Mouse (Mus musculus): ENCODE results near the gene Vsig1. TPM values are rescaled to one million over a fixed set of nuclear protein-coding genes. Genes with fewer than 3 reads are reported as not detected.

Vsig1 gene
- 46.8 and 67.5 TPM in 2 replicates for polyA plus RNA-seq (2015; fragmentation: Nextera tagmentation; extraction: Ambion mirVana)

DNA sequence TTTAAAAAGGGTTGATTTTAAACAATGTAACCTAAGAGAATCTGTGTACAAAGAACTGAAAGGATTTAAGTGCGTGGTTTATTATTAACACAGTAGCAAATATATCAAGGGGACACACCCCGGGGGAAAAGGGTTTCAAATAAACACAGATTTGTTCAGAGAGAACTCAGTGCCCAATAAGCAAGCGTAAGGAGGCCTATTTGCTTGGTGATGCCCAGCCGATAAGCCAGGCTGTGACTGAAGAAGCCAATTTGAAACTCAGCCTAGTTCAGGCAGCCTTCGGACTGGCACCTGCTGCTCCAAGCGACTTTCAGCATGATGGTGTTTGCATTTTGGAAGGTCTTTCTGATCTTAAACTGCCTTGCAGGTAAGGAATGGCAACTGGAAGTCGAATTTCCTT is at the start of gene Vsig1:
Vsig1 (plus strand) TSS at position 249 of the 400 bp plus-strand sequence.
- Histone ChIP-seq H3K4me1 (ENCODE audit: control insufficient read depth, insufficient read depth, low read length) (no peaks in the 10 kb centered on the region), H3K4me3 (replicated peaks; ENCODE audit: low read length) (peak within 1 kb of the TSS; percentile 13; the same call in 1 of the 2 replicates), H3K4me2 (ENCODE audit: low read depth, low read length) (no peak within 1 kb of the TSS), H3K9ac (ENCODE audit: low read length) (no peak within 1 kb of the TSS), H3K36me3 (ENCODE audit: control insufficient read depth, insufficient read depth, low read length) (no peaks in the 10 kb centered on the region), H3K27me3 (ENCODE audit: control insufficient read depth, insufficient read depth, low read length) (peaks cover 9% of the 10 kb centered on the region; the same call in 1 of the 2 replicates), H3K9me3 (replicated peaks; ENCODE audit: control insufficient read depth, low read length) (no peaks in the 10 kb centered on the region), H3K27ac (ENCODE audit: low read length) (no peak within 1 kb of the TSS)
- ATAC-seq (ENCODE audit: insufficient read depth, low FRiP score): peak; percentile 85; the same call in 1 of the 2 replicates
- WGBS: 43% methylated on average over 7 of the region's 7 CpGs

DNA sequence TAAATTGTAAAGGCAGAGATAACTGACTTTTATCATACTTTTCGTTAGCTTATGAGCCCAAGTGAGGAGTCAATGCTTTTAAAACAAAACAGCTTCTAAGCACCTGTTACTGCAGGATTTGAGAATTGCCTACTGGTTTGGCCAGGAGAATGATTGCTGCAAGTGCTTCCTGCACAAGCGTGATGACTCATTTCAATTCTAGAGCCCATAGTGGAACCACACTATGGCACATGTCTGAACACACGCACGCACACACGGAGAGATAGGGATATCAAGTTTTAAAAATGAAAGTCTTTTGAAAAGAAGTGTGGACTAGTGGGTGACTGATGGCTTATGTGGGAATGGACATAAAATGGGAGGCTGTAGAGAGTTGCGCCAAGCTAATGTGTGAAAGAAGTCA is 44.6 kb upstream of the Vsig1 start:
- Histone ChIP-seq H3K4me1 (ENCODE audit: control insufficient read depth, insufficient read depth, low read length) (no peaks in the 10 kb centered on the region), H3K27me3 (ENCODE audit: control insufficient read depth, insufficient read depth, low read length) (no peaks in the 10 kb centered on the region; the same call in 1 of the 2 replicates), H3K4me2 (ENCODE audit: low read depth, low read length) (no peak overlapping the region), H3K36me3 (ENCODE audit: control insufficient read depth, insufficient read depth, low read length) (no peaks in the 10 kb centered on the region), H3K9me3 (replicated peaks; ENCODE audit: control insufficient read depth, low read length) (no peaks in the 10 kb centered on the region), H3K27ac (ENCODE audit: low read length) (no peak overlapping the region), H3K9ac (ENCODE audit: low read length) (no peak overlapping the region), H3K4me3 (replicated peaks; ENCODE audit: low read length) (no peak overlapping the region)
- 90% methylated on average over 6 of the region's 6 CpGs for WGBS
- no peak for ATAC-seq (ENCODE audit: insufficient read depth, low FRiP score)

DNA sequence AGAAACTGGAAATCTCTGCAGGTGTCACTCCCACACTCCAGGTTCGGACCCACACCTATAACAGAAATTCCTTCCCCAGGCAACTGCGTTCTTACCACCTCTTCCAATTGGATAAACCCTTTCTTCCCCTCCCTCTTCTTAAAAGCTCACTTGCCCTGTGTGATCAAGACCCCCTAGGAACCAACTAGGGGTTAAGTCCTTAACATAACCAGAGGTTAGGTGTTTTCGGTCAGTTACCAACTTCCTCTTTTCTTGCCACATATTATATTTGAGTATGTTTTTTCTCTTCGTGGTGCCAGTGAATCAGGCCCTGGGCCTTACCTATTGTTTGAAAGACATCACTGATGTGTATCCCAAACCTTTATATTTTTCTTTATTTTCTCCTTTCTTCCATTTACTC is 44.0 kb upstream of the Vsig1 start:
- H3K9ac ChIP-seq (ENCODE audit: low read length): no peak overlapping the region
- no peak for ATAC-seq (ENCODE audit: insufficient read depth, low FRiP score)
- H3K4me2 ChIP-seq (ENCODE audit: low read depth, low read length): no peak overlapping the region
- H3K27ac ChIP-seq (ENCODE audit: low read length): no peak overlapping the region
- no peaks in the 10 kb centered on the region; the same call in 1 of the 2 replicates for H3K27me3 ChIP-seq (ENCODE audit: control insufficient read depth, insufficient read depth, low read length)
- WGBS: 85% methylated on average over 4 of the region's 4 CpGs
- no peaks in the 10 kb centered on the region for H3K9me3 ChIP-seq (replicated peaks; ENCODE audit: control insufficient read depth, low read length)
- H3K4me3 ChIP-seq (replicated peaks; ENCODE audit: low read length): no peak overlapping the region
- H3K4me1 ChIP-seq (ENCODE audit: control insufficient read depth, insufficient read depth, low read length): no peaks in the 10 kb centered on the region
- no peaks in the 10 kb centered on the region for H3K36me3 ChIP-seq (ENCODE audit: control insufficient read depth, insufficient read depth, low read length)

- 70% methylated on average over 2 of the region's 2 CpGs for WGBS
- Histone ChIP-seq H3K9me3 (replicated peaks; ENCODE audit: control insufficient read depth, low read length) (no peaks in the 10 kb centered on the region; the same call in 1 of the 2 replicates), H3K9ac (ENCODE audit: low read length) (no peak overlapping the region), H3K4me1 (ENCODE audit: control insufficient read depth, insufficient read depth, low read length) (no peaks in the 10 kb centered on the region), H3K4me2 (ENCODE audit: low read depth, low read length) (no peak overlapping the region), H3K27me3 (ENCODE audit: control insufficient read depth, insufficient read depth, low read length) (no peaks in the 10 kb centered on the region; the same call in 1 of the 2 replicates), H3K27ac (ENCODE audit: low read length) (no peak overlapping the region), H3K36me3 (ENCODE audit: control insufficient read depth, insufficient read depth, low read length) (no peaks in the 10 kb centered on the region), H3K4me3 (replicated peaks; ENCODE audit: low read length) (no peak overlapping the region)
- ATAC-seq (ENCODE audit: insufficient read depth, low FRiP score): no peak
These were observed 20.2 kb upstream of the Vsig1 start for GRCm38 (mm10) chrX:140887193-140887592.

GRCm38 (mm10) chrX:140891796-140892195 is 15.6 kb upstream of the Vsig1 start:
- WGBS: 76% methylated on average over 4 of the region's 4 CpGs
- no peaks in the 10 kb centered on the region for H3K36me3 ChIP-seq (ENCODE audit: control insufficient read depth, insufficient read depth, low read length)

GRCm38 (mm10) chrX:140903487-140903886 is 3.9 kb upstream of the Vsig1 start:
- ATAC-seq (ENCODE audit: insufficient read depth, low FRiP score): peak; percentile 90
- Histone ChIP-seq H3K36me3 (ENCODE audit: control insufficient read depth, insufficient read depth, low read length) (no peaks in the 10 kb centered on the region), H3K4me1 (ENCODE audit: control insufficient read depth, insufficient read depth, low read length) (no peaks in the 10 kb centered on the region), H3K27me3 (ENCODE audit: control insufficient read depth, insufficient read depth, low read length) (peaks cover 9% of the 10 kb centered on the region; the same call in 1 of the 2 replicates), H3K9me3 (replicated peaks; ENCODE audit: control insufficient read depth, low read length) (no peaks in the 10 kb centered on the region), H3K27ac (ENCODE audit: low read length) (no peak overlapping the region), H3K4me2 (ENCODE audit: low read depth, low read length) (no peak overlapping the region), H3K9ac (ENCODE audit: low read length) (no peak overlapping the region), H3K4me3 (replicated peaks; ENCODE audit: low read length) (no peak overlapping the region)
- 58% methylated on average over 3 of the region's 3 CpGs for WGBS

More at GRCm38 (mm10) chrX:140891796-140892195, 15.6 kb upstream of the Vsig1 start:
- ATAC-seq (ENCODE audit: insufficient read depth, low FRiP score): no peak
- no peaks in the 10 kb centered on the region; the same call in 1 of the 2 replicates for H3K27me3 ChIP-seq (ENCODE audit: control insufficient read depth, insufficient read depth, low read length)
- no peak overlapping the region for H3K9ac ChIP-seq (ENCODE audit: low read length)
- H3K4me3 ChIP-seq (replicated peaks; ENCODE audit: low read length): no peak overlapping the region
- H3K4me1 ChIP-seq (ENCODE audit: control insufficient read depth, insufficient read depth, low read length): no peaks in the 10 kb centered on the region
- H3K27ac ChIP-seq (ENCODE audit: low read length): no peak overlapping the region
- no peak overlapping the region for H3K4me2 ChIP-seq (ENCODE audit: low read depth, low read length)
- H3K9me3 ChIP-seq (replicated peaks; ENCODE audit: control insufficient read depth, low read length): no peaks in the 10 kb centered on the region; the same call in 1 of the 2 replicates

DNA sequence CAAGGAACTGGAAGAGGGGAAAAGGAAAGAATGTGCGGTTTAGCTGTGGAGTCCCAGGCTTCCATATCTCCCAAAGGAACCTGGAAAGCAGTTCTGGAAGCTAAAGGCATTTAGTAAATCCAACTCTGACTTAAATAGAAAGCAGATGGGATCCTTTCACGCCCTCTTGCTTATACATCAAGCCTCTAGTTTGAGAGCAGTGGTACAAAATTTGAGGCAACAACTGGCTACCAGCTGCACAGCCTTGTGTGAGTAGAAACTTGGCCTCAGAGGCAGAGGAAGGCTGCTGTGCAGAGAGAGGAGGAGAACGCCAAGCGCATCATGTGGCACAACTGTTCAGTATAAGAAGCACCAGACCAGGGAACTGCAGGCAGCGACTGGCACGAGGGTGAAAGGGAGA is 13.9 kb downstream of the Vsig1 start:
- 81% methylated on average over 6 of the region's 6 CpGs for WGBS

GRCm38 (mm10) chrX:140932066-140932465 is 24.7 kb downstream of the Vsig1 start:
- H3K36me3 ChIP-seq (ENCODE audit: control insufficient read depth, insufficient read depth, low read length): no peaks in the 10 kb centered on the region
- H3K4me2 ChIP-seq (ENCODE audit: low read depth, low read length): no peak overlapping the region
- H3K4me3 ChIP-seq (replicated peaks; ENCODE audit: low read length): no peak overlapping the region
- H3K4me1 ChIP-seq (ENCODE audit: control insufficient read depth, insufficient read depth, low read length): no peaks in the 10 kb centered on the region
- 63% methylated on average over 3 of the region's 3 CpGs for WGBS
- H3K9ac ChIP-seq (ENCODE audit: low read length): no peak overlapping the region
- ATAC-seq (ENCODE audit: insufficient read depth, low FRiP score): no peak
- H3K27me3 ChIP-seq (ENCODE audit: control insufficient read depth, insufficient read depth, low read length): peaks cover 10% of the 10 kb centered on the region
- H3K27ac ChIP-seq (ENCODE audit: low read length): no peak overlapping the region
- H3K9me3 ChIP-seq (replicated peaks; ENCODE audit: control insufficient read depth, low read length): no peaks in the 10 kb centered on the region

More for the DNA sequence above, 13.9 kb downstream of the Vsig1 start:
- no peaks in the 10 kb centered on the region for H3K36me3 ChIP-seq (ENCODE audit: control insufficient read depth, insufficient read depth, low read length)
- H3K4me3 ChIP-seq (replicated peaks; ENCODE audit: low read length): no peak overlapping the region
- no peak overlapping the region for H3K4me2 ChIP-seq (ENCODE audit: low read depth, low read length)
- no peaks in the 10 kb centered on the region for H3K4me1 ChIP-seq (ENCODE audit: control insufficient read depth, insufficient read depth, low read length)
- H3K27me3 ChIP-seq (ENCODE audit: control insufficient read depth, insufficient read depth, low read length): peaks cover 16% of the 10 kb centered on the region; the same call in 1 of the 2 replicates
- no peak for ATAC-seq (ENCODE audit: insufficient read depth, low FRiP score)
- H3K27ac ChIP-seq (ENCODE audit: low read length): no peak overlapping the region
- no peaks in the 10 kb centered on the region for H3K9me3 ChIP-seq (replicated peaks; ENCODE audit: control insufficient read depth, low read length)
- no peak overlapping the region for H3K9ac ChIP-seq (ENCODE audit: low read length)

DNA sequence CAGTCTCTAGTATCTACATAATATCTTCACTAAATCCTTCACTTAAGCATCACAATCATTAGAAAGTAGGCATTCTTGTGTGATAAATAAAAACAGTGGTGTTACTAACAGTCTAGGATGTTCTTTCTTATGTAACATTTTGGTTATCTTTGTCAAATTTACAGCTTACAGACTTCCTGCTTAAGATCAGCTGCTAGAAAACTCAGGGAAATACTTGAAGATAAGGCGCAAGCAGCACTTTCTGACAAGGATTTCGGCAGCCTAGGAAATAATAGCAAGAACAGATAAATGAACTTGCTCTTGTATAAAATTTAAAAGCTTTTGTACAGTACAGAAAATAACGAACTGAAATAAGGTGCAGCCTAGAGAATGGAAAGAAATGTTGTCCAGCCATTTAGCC is 25.9 kb downstream of the Vsig1 start:
- Histone ChIP-seq H3K9me3 (replicated peaks; ENCODE audit: control insufficient read depth, low read length) (no peaks in the 10 kb centered on the region), H3K36me3 (ENCODE audit: control insufficient read depth, insufficient read depth, low read length) (no peaks in the 10 kb centered on the region), H3K27me3 (ENCODE audit: control insufficient read depth, insufficient read depth, low read length) (peaks cover 10% of the 10 kb centered on the region), H3K4me2 (ENCODE audit: low read depth, low read length) (no peak overlapping the region), H3K9ac (ENCODE audit: low read length) (no peak overlapping the region), H3K4me1 (ENCODE audit: control insufficient read depth, insufficient read depth, low read length) (no peaks in the 10 kb centered on the region), H3K27ac (ENCODE audit: low read length) (no peak overlapping the region), H3K4me3 (replicated peaks; ENCODE audit: low read length) (no peak overlapping the region)
- ATAC-seq (ENCODE audit: insufficient read depth, low FRiP score): no peak
- 71% methylated on average over 3 of the region's 3 CpGs for WGBS

All from stomach, embryonic 16.5 days (tissue).